Mouse (Mus musculus) ovary, postnatal 36 days (tissue): ENCODE data around the gene Olfr693.
"Not testable (repeated sequence)": the region's sequence is repeated elsewhere in the genome, so short reads cannot be mapped to it uniquely, and the experiment has no call there.

Experiments used
- DNase-seq: peaks from one replicate; pipeline ENCODE4 v3.0.0; 2022; ENCODE audit warnings: low spot score, mixed read lengths

Olfr693 gene

DNA sequence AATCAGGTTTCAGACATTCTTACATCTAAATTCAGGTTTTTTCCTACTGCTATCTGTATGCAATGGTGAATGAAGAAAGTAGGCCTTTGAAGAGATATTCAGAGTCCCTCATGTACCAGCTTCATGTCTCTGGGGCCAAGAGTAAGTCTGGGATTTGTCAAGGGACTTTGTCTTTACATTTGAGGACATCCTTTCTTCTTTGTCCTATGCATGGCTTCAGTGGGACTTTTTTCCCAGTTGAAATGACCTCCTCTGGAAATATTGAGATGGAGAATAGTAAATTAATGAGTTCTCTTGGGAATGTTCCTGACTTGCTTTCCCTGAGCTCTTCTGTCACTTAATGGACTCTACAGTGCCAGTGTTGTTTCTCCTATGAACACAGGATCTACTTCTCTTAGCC lies at the start of gene Olfr693:
Gene Olfr693 (minus strand): TSS at position 101 of the 400 bp plus-strand sequence.
- DNase-seq: no peak

DNA sequence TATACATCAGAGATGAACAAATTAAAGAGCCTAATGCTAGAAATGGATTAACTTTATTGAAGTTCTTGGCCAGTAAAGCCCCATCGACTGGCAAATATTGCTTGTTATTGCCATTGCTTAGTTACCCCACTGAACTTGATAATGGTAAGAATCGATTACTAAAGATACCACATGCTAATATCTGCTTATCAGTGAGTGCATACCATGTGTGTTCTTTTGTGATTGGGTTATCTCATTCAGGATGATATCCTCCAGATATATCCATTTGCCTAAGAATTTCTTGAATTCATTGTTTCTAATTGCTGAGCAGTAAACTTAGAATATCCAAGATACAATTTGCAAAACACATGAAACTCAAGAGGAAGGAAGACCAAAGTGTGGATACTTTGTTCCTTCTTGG lies 45.3 kb upstream of the Olfr693 start:
- DNase-seq: not testable (repeated sequence)

DNA sequence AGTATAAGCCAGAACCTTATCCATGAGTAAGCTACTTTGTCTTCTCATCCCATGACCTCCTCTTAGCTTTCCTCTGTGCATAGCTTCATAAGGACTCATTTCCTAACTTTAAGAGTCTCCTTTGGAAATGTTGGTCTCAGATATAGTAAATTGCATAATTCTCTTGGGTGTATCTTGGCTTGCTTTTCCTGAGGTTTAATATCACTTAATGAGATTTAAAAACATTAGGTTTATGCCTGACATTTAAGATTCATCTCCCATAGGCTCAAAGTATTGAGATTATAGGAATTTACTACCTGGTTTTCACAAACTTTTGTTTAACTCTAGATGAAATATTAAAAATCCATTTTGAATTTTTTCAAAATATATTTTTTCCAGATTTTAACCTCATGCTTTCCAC lies 35.9 kb upstream of the Olfr693 start, which contains the start of gene Olfr695:
Gene Olfr695 (minus strand): TSS at position 101 of the 400 bp plus-strand sequence.
- no peak for DNase-seq

DNA sequence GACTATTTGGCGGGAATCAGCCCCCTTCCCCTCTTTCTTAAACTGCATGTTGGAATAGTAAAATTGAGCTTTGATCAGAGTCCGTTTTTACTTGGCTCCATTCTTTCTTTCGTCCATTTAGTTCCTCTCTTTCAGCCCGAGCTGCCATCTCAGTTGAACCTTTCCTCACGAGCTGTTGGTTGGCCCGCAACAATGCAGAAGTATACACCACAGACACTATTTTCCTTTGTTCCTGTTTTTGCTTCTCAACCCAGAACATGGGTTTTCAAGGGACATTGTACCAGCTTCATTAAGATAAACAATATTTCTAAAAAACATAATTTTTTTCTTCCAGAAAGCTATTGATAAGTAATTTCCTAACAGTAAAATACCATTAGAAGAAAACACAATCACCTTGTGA lies 31.1 kb upstream of the Olfr693 start:
- DNase-seq: no peak

DNA sequence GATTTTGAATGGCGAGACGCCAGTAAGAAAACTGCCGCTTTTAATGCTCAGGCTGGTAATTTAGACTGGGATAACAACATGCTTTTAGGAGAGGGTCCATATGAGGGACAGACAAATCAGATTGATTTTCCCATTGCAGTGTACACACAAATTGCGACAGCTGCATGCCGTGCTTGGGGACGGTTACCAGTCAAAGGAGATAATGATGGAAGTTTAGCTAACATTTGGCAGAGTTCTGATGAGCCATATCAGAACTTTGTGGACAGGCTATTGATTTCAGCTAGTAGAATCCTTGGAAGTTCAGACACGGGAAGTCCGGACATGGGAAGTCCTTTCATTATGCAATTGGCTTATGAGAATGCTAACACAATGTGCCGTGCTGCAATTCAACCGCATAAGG lies 27.3 kb upstream of the Olfr693 start:
- DNase-seq: not testable (repeated sequence)

DNA sequence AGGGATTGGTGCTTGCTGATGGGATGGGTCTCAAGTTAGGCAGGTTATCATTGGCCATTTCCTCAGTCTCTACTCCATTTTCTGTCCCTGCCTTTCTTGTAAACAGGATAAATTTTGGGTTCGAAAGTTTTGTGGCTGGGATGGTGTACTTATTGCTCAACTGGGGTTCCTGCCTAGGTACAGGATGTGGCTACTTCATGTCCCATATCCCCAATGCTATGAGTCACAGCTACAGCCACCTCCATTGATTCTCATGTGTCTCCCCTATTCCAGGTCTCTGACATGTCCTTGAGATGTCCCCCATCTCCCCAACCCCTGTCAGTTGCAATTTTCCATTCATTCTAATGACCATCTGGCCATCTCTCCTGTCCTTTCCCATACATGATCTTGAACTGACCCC lies 16.5 kb upstream of the Olfr693 start:
- DNase-seq: no peak

DNA sequence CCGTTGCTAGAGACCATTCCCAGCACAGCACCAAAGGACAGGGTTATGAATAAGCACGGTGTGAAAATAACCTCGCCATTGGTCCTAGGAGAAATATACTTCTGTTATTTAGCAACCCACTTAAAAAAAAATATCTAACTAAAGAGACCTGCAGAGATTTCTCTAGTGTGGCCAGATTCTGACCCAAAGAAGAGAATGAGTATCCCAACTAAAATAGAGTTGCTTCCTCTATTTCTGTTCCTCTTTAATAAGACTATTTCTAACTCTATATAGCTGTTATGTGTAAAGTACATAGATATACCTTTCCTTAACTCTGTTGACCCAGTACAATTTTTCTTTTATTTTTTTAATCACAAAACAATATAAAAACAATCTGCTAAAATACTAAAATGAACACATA lies 12.6 kb upstream of the Olfr693 start:
- DNase-seq: no peak

DNA sequence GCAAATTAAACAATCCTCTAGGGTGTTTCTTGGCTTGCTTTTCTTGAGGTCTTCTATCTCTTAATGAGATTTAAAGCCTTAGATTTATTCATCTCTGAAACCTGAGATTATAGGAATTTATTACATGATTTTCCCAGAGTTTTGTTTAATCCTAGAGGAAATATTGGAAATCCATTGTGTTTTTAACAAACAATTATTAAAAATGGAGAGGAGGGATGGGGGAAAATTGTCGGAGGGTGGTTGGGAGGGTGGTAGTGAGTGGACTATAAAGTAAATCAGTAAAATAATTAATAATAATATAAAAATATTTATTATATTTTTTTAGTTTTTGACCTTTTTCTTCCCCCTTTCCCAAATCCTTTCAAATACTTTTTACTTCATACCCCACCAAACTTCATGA lies 11.3 kb upstream of the Olfr693 start, which contains the start of gene Olfr694:
Gene Olfr694 (minus strand): TSS at position 101 of the 400 bp plus-strand sequence.
- no peak for DNase-seq

DNA sequence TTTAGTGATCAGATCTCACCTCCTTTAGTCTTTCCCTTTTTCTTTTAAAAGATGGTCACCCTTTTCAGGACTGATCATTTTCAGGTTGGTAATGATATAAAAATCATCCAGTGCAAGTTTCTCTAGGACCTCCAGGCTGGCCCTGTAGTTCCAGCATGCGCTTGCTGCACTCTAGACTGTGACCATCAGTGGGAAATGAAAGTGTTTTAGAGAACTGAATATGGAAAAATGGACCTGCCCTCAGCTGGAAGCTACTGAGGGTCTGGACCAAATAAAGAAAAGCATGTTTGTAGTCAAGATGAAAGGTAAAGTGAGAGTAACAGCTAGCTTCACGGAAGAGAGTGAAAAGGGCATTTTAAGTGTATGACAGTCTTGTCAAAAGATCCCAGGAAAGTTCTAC lies 5.0 kb upstream of the Olfr693 start:
- no peak for DNase-seq

DNA sequence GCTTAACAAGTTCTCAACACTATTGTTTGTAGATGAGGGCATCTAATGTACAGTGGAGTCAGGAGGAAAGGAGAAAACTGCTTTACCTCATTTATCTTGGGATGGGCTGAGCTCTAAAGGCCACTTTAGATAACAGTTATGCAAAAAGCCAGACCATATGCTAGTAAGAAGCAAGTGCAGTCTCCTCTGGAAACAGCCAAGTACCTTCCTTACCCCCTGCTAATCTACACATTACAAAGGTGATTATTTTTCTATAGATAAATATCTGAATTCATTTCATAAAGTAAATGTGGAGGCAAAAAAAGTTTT lies 28.1 kb downstream of the Olfr693 start:
- no peak for DNase-seq

DNA sequence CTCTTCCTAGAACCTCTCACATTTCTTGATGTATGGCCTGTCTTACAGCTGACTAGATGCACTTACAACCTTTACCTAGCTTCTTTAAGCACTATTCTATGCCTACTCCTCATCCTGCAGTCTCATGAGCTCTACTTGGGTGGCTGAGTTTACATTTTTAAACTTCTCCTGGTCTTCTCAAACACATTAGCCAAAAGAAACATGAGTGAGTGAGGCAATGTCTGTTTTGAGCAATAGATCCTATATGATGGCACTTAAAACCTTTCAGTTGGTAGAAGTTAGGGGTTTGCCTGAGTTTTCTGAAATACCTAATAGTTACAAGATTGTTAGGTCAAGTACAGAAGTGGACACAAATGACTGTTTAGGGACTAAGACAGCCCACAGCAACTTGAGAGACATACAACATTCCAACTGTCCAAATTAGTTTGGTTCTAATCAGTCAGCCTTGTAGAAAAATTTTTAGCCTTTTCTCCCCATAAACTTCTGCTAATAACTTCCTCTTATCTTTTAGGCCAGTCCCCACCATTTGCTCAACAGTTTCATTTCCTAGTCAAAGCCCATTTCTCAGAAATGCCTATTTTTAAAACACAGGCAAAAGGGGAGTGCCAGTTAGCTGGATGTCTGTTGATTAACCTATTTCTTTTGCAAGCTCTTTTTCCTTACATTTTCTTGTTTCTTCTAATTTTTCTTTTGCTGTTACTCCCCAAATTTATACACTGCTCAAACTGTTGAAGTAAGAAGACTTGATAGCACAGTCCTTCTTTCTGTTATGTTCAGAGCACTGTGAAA lies 28.6 kb downstream of the Olfr693 start:
- no peak for DNase-seq

DNA sequence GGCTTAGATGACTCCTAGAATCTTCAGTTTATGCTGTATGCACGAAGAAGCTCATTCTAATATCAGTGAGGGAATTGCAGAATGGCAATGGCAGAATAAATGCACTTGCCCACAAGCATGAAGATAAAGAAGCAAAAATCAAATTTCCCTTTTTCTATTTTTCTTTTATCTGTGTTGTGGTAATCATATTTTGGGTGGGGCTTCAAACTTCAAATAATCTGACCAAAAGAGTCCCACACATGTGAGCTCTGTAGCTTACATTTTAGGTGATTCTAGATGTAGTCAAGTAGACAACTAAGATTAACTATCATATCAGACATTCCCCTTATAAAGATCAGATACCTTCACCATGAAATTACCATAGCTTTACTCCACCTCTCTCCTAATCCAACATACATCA lies 30.6 kb downstream of the Olfr693 start:
- no peak for DNase-seq

DNA sequence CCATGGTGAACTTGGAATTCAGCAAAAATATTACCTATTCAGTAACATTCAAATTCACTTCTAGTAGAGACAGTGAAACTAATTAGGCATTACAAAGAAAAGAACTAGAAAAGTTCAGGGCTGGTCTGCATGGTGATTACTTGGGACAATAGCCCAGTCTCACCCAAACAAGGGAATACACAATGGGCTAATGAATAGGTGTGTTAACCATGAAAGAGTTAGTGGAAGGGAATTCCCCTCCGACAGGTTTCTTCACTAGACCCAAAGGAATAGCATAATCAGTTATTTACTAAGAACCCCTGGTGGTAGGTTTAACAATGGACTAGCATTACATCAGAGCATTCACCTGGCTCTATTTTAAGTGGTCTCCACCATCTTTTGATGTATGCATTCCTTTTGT lies 35.1 kb downstream of the Olfr693 start:
- DNase-seq: no peak

DNA sequence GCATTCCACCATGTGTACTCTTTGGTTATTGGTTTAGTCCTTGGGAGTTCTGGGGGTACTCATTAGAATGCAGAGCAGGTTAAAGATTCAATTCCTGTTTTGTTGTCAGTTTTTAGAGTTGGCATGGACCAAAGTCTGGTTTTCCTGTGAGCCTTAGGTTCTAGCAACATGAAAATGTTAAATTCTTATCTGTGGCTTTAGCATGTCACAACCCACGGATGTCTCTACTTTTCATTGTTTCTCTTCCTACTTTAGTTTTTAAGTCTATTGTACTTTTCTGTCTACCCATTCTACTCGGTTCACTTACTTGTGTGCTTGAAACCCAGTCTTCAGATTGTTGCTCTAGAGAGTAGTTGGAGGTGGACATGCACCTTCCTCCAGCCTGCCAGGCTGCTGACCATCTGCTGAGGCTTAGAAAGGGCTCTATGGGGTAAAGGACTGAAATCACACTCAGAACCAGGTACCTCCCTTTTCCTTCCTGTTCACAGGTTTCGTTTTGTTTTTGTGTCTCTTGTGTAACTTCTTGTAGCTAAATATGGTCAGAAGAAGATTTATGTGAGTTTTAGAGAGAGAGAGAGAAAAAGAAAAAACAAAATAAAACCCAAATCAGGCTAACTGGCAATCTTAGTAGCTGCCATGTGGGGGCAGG lies 36.0 kb downstream of the Olfr693 start:
- DNase-seq: no peak

DNA sequence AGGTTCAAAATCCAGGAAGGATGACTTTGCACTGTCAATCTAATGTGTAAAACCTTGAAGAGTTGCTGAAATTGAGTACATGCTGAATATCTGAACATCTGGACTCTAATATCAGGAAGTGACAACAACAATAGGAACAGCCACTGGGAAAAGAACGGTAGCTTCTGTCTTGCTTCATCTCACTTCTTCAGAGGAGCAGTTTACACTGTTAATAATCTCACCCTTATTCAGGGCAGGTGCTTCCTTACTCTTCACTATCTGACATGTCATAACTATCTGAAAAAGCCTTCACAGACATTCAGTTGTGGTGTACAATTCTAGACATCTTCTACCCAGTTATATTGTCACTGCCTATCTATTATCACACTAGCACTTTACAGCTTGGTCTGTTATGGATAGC lies 39.5 kb downstream of the Olfr693 start:
- no peak for DNase-seq

DNA sequence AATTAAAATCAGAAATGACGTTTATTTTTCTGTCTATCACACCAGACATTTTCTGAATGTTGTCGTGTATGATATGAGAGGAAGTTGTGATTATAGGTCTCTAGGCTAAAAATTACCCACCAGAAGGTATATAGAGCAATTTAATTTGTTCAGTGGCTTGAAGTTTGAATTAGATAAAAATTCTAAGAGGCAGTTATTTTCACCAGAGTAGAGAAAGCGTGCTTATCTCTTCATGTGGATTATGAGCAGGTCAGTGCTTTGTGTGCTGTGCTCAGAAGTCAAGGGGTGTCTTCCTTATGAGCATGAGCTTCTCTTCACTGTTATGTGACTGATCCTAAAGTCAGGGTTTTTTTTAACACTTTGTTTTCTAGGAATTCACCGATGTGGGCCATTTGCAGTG lies 44.8 kb downstream of the Olfr693 start:
- DNase-seq: no peak
